Mouse (Mus musculus) left cerebral cortex, postnatal 14 days (tissue): ENCODE data around the gene Gm14085. TPM values are rescaled to one million over a fixed set of nuclear protein-coding genes. Genes with fewer than 3 reads are reported as not detected.
"Not testable (repeated sequence)": the region's sequence is repeated elsewhere in the genome, so short reads cannot be mapped to it uniquely, and the experiment has no call there.

ENCODE experiments used
- DNase-seq, 2 experiments: peaks; one replicate each; pipeline ENCODE4 v3.0.0; 2021 to 2022; ENCODE audit warnings: low spot score in 2 of 2, mixed read lengths in 1 of 2
- intact Hi-C: fragments of 180-260 bp; cut with DNase I; formaldehyde crosslinking; loops from one replicate; pipeline ENCODE4 v1.15.1; 2025
- long read RNA-seq, 2 experiments: library from polyadenylated mRNA; stranded (forward); transcript quantifications; one replicate each; pipeline ENCODE4 v2.0.0; 2021
- total RNA-seq, 2 experiments: library from RNA; stranded (reverse); gene quantifications; 2 replicates each; pipeline ENCODE4 v1.2.3; 2021

The Gm14085 gene
- total RNA-seq: not detected
- long read RNA-seq, experiment 1: 0 reads
- long read RNA-seq, experiment 2: 0 reads

DNA sequence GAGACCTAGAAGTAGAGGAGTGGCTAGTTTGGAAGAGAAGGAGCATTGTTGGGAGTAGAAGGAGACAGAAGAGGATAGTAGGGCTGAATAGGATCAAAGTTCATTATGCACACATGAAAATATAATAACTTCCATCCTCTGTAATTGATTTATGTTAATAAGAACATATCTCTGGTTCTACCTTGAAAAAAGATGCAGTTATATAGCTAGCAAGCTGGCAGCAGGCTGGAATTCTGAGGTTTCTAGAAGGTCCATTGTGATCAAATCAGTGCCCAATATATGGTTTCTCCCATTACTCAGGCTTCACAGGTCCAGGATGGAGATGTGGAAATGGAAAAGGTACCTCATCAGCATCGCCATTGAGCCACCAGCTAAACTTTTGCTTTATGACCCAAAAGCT, at the start of gene Gm14085:
Gene Gm14085 (plus strand): TSS at position 301 of the 400 bp plus-strand sequence.
- no peak for DNase-seq
- intact Hi-C loops: no loop called here

DNA sequence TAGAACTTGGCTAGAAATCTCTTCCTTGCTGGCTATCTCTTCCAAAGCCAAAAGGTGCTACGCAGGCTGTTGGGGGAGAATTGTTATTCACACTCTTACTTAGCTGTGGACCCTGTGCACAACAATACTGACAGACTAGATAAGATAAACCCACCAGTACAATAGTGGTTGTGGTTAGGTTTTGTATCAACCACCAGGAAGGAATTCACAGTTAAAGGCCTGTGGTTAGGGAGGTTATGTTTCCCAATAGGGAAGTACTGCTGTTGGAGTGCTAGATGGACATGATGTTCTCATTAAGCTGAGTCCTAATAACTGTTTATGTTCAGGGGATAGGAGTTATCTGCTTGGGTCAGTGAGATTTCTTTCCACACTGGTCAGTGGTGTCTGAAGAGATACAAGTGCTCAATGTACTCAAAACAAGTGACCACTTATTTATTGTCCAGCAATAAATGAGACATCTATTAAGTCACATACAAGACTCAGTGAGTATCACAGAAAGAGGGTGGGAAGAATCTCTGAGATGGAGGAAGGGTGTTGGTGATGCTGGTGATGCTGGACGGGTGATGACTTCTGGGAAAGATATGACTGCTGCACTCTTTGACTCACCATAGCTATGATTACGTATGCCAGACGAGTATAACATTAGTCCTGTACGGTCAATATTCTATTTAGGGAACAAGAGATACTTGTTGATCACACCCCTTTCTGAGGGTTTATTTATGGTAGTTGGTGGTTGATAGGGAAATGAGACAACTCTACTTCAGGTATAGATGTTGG, 45.8 kb upstream of the Gm14085 start:
- intact Hi-C loops, DNase-seq: not testable (repeated sequence)

DNA sequence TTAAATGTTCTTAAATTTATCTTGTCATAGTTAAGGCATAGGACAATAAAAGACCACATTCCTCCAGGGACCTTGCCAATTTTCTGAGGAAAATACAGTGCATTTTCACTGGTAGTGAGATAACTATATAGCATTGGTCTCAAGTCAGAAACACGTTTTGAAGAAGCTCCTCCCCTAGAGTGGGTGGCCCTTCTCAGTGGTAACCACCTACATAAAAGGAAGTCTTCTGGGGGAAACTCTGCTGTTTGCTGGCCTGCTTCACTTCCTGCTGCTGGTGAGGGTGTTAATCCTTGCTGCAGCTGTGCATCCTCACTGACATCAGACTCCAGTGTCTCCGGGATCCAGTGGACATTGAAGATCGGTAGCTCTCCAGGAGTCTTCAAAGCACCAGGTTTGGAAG, 44.2 kb upstream of the Gm14085 start:
- DNase-seq, intact Hi-C loops: not testable (repeated sequence)

DNA sequence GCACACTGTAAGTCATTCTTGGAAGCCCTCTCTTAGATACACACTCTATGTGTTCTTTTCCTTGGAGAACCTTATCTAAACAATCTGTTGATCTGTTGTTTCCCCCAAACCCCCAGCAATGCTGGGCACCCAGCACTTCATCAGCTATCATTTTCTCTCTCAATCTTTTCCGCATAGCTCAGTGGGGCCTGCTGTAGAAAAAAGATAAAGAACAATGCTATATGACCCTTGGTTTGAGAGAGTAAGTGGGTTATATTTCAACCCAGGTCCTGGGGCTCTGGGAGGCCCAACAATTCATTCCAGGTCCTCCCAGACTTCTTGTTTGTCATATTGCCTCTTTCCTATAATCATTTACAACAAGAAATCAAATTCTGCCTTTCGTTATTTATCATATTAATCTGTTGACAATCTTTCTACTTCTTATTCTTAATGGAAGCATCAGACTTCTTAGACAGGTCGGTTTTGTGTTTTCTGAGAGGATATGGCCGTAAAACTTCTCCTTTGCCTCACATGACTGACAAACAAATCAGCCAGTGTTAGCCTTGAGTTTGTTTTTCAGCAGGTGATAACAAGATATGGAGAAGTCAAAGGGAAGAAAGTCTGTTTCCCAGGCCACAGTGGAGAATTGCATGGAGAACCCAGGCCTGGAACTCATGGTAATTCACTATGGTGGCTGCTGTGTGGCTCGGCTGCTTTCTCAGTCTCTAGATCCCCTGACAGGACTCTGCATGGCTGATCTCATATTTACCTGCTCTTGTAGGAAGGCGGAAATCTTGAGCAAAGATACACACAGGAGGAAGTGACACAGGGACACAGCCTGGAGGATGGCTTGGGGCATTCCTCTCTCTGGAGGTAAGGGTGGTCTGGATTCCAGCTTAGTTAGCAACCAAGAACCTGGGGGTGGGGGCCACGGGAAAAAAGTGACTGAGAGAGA, 43.5 kb upstream of the Gm14085 start:
- intact Hi-C loops: no loop called here
- DNase-seq: no peak

DNA sequence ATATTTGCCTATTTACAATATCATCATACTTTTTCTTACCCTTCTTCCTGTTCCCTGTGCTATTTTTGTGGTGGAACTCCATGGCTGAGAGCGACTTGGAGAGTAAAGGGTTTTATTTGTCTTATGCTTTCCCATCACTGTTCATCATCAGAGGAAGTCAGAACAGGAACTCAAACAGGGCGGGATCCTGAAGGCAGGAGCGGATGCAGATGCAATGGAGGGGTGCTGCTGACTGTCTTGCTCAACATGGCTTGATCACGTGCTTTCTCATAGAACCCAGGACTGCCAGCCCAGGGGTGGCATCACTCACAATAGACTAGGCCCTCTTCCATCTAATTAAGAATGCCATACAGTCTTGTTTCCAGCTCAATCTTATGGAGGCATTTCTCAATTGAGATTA, 34.4 kb upstream of the Gm14085 start:
- intact Hi-C loops: loop anchor here (10.0 kb wide), 1 partner anchor 64 kb away; no protein-coding TSS in a partner anchor
- no peak for DNase-seq

DNA sequence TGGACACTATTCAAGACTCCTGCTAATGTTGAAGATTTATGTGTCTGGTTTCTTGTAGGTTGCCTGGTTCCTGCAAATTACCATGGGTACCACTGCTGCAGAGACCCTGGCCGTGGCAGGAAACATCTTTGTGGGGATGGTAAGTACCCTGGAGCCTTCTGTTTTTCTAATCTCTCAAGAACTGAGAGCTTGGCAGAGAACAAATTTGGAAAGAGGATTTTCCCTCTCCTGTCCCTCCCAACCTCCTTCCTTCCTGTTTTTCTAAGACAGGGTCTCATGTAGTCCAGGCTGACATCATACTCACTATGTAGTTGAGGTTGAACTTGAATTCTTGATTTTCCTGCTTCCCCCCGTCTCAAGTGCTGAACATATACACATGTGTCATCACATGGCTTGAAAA, 32.3 kb upstream of the Gm14085 start:
- intact Hi-C loops: loop anchor here (10.0 kb wide), 1 partner anchor 62 kb away; no protein-coding TSS in a partner anchor
- DNase-seq: no peak

DNA sequence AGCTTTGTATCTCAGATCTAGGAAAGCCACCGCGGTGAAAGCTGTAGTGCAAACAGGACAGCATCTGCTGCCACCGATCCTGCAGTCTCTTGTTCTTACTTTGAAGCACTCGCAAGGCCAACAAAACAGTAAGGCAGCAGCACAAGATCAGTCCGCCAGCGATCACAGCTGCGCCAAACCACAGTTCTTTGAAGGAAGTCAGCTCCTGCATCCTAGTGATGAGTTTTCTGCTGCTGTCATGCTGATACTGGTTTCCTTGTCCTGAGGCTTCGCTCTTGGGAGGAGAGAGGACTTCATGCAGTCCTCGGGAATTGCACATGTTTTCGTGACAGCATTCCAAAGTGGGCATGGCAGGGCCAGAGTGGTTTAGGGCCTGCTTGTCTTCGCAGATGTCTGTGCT, 17.8 kb upstream of the Gm14085 start:
- DNase-seq: no peak
- intact Hi-C loops: loop anchor here (1.0 kb wide), 1 partner anchor 86 kb away; no protein-coding TSS in a partner anchor

DNA sequence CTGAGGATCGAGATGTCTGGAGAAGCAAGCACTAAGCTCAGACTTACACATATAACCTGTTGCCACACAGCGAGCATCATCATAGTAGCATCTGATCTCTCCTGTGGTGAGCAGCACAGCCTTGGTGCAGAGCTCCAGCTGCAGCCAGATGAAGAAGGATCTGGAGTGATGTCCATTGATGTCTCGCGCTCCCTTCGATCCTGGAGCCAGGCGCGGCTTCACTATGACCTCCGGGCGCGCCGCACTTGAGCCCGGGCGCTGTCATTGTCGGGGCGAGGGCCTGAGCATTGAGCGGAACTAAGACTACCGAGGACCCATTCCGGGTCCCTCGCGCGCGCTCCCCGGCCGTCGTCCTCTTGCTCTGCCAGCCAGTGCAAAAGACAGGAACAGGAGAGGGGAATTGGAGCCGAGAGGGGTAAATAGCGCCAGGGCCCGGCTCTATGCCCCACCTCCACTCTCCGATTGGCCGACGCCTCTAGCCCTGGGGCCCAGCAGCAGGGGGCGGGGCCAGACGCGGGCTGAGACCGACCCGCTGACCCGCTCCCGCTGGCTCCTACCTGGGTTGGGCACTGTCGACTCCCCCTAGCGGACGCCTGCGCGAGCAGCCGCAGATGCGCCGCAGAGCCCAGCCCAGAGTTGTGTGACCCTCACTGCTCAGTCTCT, 17.3 kb upstream of the Gm14085 start:
- DNase-seq: peak; percentile 81 to 85
- intact Hi-C loops: loop anchor here (1.0 kb wide), 1 partner anchor 86 kb away; no protein-coding TSS in a partner anchor

DNA sequence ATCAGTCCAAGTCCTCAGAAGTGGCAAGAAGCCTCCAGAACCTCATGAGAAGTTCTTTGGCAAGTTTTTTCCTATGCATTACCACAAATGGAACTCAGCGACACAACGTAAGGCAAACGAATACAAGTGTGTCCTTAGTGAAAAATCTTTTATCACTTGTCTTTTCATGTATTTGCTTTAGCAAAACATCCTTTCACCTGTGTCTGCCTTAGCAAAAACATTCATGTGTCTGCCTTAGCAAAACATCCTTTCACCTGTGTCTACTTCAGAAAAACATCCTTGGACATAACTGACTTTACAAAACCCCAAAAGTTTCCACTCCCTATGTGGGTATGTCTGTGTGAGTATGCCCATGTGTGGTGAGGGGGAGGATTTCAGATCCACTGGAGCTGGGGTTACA, 15.5 kb upstream of the Gm14085 start:
- intact Hi-C loops: no loop called here
- no peak for DNase-seq

DNA sequence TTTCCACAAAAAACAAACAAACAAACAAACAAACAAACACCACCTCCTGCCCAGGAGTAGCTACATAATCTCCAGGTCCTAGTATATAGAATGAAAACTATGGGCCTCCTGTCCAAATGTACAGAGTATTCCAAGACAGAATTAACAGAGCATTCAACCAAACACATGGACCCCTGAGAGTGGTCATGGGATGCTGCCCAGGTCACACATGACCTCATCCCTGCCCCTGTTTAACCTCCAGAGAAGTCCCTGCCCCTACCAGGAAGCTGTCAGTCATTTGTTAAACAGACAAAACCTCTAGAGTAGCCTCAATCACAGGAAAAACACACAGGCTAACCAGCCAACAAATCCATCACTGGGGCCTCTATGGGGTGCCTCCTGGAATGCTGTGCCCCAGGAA, 8.2 kb upstream of the Gm14085 start:
- no peak for DNase-seq
- intact Hi-C loops: no loop called here

DNA sequence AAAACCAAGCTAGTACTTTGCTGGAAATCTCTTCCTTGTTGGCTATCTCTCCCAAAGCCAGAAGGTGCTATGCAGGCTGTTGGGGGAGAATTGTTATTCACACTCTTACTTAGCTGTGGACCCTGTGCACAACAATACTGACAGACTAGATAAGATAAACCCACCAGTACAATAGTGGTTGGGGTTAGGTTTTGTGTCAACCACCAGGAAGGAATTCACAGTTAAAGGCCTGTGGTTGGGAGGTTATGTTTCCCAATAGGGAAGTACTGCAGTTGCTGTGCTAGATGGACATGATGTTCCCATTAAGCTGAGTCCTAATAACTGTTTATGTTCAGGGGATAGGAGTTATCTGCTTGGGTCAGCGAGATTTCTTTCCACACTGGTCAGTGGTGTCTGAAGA, 954 bp upstream of the Gm14085 start:
- DNase-seq, intact Hi-C loops: not testable (repeated sequence)

DNA sequence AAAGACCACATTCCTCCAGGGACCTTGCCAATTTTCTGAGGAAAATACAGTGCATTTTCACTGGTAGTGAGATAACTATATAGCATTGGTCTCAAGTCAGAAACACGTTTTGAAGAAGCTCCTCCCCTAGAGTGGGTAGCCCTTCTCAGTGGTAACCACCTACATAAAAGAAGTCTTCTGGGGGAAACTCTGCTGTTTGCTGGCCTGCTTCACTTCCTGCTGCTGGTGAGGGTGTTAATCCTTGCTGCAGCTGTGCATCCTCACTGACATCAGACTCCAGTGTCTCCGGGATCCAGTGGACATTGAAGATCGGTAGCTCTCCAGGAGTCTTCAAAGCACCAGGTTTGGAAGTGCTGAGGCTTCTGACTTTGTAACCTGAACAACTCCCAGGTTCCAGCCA, 913 bp downstream of the Gm14085 start:
- DNase-seq, intact Hi-C loops: not testable (repeated sequence)

DNA sequence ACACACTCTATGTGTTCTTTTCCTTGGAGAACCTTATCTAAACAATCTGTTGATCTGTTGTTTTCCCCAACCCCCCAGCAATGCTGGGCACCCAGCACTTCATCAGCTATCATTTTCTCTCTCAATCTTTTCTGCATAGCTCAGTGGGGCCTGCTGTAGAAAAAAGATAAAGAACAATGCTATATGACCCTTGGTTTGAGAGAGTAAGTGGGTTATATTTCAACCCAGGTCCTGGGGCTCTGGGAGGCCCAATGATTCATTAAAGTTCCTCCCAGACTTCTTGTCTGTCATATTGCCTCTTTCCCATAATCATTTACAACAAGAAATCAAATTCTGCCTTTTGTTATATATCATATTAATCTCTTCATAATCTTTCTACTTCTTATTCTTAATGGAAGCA, 1.4 kb downstream of the Gm14085 start:
- intact Hi-C loops: not testable (repeated sequence)

DNA sequence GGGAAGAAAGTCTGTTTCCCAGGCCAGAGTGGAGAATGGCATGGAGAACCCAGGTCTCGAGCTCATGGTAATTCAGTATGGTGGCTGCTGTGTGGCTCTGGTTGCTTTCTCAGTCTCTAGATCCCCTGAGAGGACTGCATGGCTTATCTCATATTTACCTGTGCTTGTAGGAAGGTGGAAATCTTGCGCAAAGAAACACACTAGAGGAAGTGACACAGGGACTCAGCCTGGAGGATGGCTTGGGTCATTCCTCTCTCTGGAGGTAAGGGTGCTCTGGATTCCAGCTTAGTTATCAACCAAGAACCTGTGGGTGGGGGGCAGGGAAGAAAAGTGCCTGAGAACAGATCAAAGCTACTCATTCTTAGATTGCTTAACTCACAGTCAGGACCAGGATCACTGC, 1.9 kb downstream of the Gm14085 start:
- DNase-seq: no peak
- intact Hi-C loops: no loop called here

More for the DNA sequence above, 1.4 kb downstream of the Gm14085 start:
- DNase-seq: not testable (repeated sequence)

DNA sequence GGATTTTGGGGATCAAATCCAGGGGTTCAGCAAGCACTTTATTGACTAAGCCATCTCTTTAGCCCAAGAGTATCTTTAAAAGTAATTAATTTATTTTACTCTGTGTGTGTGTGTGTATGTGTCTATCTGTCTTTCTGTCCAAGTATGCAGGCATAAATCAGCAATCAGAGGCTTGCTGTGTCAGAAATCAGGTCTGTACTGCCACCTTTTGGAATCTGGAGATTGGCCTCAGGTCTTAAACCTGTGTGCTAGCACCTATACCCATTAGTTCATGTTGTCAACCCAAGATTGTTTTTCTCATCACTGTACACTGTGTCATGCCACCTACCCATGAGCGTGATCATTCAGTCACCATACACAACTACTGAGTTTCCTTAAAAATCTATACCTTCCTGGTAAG, 45.0 kb downstream of the Gm14085 start:
- DNase-seq, intact Hi-C loops: not testable (repeated sequence)

DNA sequence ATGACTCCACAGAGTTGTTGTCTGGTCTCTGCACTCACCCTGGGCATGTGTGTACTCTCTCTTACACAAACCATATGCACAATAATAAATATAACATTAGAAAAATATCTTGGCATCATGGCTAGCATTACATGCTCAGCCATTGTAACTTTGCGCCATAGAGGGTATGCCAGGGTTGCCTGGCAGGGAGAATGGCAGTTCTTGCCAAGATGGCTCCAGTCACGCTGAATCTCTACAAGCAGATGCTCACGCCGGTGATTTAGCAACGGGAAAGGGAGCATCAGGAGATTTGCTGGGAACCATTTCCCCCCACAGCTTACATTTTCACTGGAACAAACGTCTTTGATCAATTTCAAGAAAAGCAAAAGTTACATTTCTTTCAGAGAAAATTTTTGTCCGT, 46.5 kb downstream of the Gm14085 start:
- intact Hi-C loops: no loop called here
- peak in 1 of 2 experiments; percentile 13 for DNase-seq

DNA sequence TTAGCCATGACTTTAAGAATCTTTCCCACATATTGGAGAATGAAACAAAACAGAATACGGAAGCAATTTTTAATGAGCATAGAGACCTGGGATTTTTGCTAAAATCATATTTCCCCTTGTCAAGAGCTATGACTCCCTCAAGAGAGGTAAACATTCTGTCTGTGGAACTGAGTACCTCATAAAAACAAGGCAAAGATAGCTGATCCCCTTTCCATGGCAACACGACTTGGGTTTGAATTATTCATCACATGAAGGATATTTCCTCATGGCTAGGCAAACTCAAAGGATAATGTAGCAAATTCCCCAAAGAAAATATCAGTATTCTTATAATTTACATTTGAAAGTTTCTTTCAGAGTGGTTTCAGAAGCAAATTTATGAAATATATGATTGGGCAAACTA, 47.0 kb downstream of the Gm14085 start:
- peak in 1 of 2 experiments; percentile 5 for DNase-seq
- intact Hi-C loops: no loop called here

DNA sequence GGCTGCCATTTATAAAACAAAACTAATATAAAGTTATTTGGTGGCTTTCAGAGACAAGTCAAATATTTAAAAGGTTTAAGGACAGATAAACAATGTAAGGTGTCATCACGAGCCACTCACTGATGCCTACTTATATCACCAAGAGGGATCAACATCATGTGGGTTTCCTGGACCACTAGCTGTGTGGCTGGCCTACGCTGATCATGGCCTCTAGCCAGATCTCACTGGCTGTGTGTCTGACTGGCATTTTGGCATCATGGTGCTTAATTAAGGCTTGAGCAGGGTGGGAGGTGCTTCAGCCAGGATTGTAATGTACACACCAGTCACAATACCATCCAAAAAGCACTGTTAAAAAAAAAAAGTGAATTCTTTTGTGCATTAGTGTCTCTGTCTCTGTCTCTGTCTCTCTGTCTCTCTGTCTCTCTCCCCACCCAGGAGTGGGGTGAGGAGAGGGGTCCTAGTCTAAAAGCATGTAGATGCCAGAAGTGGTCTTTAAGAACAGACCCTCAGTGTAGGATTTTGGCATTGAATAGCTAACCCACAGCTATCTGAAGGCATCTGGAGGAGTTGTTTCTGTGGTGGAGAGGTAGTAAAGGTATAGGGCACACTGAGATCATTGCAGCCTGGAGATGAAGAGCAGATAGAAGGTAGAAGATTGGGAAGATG, 47.5 kb downstream of the Gm14085 start:
- DNase-seq: no peak
- intact Hi-C loops: no loop called here

DNA sequence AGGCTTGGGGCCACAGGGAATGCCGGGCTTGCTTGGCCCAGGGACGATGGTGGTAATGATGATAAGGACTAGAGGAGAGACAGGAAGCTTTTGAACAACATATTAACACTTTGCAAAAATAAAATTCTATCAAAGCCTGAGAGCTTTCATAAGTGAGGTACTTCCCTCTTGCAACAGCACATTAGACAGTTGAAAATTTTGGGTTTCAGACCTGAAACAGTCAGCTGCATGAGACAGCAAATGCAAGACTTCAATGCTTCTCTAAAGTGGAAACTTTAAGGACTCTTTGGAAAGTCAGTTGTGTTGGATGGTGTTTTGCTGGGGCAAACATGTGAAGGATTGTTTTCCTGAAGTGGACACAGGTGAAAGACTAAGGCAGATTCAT, 48.1 kb downstream of the Gm14085 start:
- intact Hi-C loops: no loop called here
- no peak for DNase-seq
